Mouse (Mus musculus) CD4-positive, CD25-positive, alpha-beta regulatory T cell, adult 2 months (primary cell): ENCODE measurements around the gene Endou.

Source experiments
- DNase-seq: peaks from one replicate; pipeline ENCODE4 v3.0.0-alpha.2; 2012; ENCODE audit warnings: low read depth, low spot score

The Endou gene

GRCm38 (mm10) chr15:97728394-97728793 is 2.7 kb downstream of the Endou start:
- DNase-seq, result no peak

DNA sequence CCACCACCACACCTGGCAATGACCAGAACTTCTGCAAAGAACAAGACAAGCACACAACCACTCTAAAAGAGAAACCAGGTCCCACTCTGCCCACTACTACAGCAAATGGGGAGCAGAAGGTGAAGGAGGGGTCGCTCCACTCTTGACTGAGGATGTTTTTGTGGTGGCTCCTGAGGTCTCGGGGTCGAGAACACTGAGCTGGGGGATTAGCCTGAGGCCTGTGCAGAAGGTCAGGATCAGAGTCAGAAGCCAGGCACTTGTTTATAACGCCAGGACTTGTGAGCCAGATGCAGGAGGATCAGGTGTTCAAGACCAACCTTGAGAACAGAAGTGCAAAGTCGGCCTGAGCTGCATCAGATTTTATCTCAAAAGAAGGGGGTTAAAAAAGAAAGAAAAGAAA is 3.6 kb downstream of the Endou start:
- no peak for DNase-seq

DNA sequence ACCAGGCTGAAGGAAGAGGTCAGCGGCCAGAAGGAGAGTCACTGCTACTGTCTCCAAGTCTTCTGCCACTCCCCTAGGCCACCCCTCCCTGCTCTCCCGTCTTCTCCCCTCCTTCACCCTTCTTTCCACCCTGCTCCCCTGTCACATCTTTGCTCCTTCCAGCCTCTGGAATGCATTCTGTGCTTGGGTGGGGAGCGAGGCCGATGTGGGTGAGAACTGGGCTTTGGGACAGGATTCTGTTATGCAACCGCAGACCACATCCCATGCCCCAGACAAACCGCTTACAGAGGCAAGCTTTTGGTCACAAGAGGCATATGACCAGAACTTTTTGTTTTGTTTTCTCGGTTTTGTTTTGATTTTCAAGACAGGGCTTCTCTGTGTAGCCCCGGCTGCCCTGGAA is 4.1 kb downstream of the Endou start:
- no peak for DNase-seq

DNA sequence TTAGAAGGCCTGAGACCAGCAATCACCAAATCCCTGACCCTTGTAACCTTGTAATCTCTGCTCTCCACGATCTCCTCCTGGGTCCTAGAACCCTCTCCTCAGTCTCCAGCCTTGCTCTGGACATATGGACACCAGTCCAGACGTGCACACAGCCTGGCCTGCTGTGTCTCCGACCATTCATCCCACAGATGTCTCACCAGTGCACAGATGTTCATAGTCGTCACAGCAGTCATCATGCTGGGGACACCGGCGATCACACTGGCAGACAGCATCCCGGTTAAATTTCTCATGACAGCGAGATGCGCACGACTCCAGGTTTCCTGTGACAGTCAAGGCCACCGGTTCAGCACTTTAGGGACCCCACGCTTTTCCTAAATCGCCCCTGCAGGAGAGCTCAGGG is 4.8 kb downstream of the Endou start:
- no peak for DNase-seq

DNA sequence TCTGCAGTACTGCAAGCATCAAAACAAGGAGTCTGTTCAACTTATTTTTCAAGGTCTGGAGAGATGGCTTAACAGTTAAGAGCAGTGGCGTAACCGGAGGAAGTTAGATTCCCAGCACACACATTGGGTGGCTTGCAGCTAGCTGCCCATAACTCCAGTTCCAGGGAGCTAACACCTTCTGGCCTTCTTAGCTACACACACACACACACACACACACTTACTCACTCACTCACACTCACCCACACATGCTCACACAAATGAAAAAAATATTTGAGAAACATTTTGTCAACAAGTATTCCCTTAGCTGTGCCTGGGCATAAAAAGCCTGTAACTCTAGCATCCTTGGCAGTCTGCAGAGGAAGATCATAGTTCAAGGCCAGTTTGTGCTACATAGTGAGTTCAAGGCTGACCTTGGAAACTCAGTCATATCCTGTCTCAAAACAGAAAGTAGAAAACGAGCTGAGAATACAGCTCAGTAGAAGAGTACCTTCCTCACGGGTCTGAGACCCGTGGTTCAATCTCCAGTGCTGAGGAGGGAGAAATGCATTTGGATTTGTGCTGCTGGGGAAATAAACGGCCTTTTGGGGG is 5.8 kb downstream of the Endou start:
- peak; percentile 20 for DNase-seq

GRCm38 (mm10) chr15:97724346-97725197 is 6.6 kb downstream of the Endou start:
- no peak for DNase-seq

GRCm38 (mm10) chr15:97723536-97724345 is 7.4 kb downstream of the Endou start:
- DNase-seq, result no peak

GRCm38 (mm10) chr15:97721008-97721701 is 10.0 kb downstream of the Endou start:
- peak; percentile 57 for DNase-seq

DNA sequence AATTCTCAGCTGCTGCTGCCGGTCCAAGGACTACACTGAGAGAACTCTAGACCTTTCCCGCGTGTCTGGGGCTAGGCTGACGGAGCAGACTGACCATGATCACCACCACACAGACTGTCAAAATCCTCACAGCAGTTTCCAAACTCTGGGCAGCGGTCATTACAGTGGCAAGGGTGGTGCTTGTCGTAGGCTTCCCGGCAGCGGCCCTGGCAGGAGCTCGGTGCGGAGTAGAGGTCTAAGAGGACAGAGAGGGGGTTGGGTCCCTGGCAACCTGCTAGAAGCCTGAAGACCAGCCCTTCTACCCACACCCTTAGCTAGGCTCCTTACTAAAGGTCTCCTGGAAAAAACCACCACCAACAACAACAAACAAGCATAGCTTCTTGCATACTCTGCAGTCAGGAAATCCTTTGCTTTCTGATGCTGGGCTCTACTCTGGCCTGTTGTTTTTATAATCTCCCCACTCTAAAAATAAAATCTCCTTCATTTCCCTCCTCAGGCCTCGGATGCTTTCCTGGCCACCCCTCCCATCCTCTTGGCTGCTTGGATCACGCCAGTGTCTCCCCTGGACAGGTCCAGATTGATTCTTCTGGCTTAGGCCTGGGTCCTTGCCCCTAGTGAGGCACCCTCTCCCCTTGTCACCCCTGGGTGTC is 11.0 kb downstream of the Endou start:
- no peak for DNase-seq

GRCm38 (mm10) chr15:97719494-97719893 is 11.6 kb downstream of the Endou start:
- DNase-seq, result no peak

- DNase-seq, result no peak
Measured at GRCm38 (mm10) chr15:97718535-97719155, 12.5 kb downstream of the Endou start.

DNA sequence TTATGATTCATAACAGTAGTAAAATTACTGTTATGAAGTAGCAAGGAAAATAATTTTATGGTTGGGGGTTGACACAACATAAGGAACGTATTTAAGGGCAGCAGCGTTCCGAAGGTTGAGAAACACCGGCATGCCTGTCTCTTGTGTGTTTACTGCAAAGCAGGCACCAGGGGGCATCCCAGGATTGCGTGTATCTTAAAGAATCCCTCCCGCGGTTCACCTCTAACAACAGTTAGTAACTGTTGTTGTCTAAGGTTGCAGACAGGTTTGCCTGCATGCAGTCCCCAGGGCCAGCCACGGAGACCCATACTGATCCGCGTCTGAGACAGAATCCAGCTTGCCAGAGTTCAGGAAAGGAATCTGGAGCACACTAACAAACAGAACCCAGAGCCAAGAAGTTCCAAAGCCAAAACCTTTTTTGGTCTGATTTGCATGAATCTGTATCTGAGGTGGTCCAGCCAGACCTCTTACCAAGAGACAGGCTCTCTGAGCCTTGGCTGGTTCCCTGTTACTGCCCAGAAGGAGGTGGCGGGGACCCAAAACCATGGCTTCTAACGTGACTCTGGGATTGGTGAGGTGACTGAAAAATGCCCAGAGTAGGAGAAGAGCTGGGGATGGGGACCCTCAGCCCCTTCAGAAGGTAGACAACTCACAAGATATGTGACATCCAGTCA is 13.1 kb downstream of the Endou start:
- DNase-seq, result peak; percentile 88

GRCm38 (mm10) chr15:97716782-97717181 is 14.4 kb downstream of the Endou start:
- DNase-seq, result no peak

GRCm38 (mm10) chr15:97715734-97716133 is 15.4 kb downstream of the Endou start:
- no peak for DNase-seq

- no peak for DNase-seq
Measured at GRCm38 (mm10) chr15:97715083-97715482, 16.1 kb downstream of the Endou start.

GRCm38 (mm10) chr15:97712546-97712945 is 18.6 kb downstream of the Endou start:
- DNase-seq, result no peak

DNA sequence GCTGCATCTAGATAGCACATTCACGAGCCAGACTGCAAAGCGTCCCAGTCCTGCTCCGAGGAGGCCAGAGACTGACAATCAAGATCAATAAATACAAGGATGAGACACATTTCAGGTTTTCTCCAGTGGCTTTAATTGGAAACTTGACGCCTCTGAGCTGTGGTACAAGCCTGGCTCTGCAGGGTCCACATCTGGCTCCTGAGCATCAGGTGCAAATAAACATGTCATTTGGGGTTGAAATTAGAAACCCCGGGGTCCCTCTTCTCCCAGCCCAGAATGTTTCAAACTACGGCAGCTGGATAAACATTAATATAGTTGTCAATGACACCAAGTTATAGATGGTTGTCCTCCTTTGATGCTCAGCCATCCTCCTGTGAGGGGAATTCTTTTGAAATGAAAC is 20.2 kb downstream of the Endou start:
- DNase-seq, result no peak

- peak; percentile 89 for DNase-seq
Measured at GRCm38 (mm10) chr15:97705211-97706050, 25.7 kb downstream of the Endou start, which contains the start of gene Rpap3. Gene Rpap3 (minus strand): TSS chr15:97705825.

GRCm38 (mm10) chr15:97696616-97697015 is 34.5 kb downstream of the Endou start:
- no peak for DNase-seq
